Mouse (Mus musculus): Measurements from ENCODE around the gene C87436.

Gene C87436

GRCm38 (mm10) chr6:86509866-86510200, 71.7 kb downstream of the C87436 start:
- no peak for DNase-seq (ENCODE audit: low spot score in 2 of 2)

GRCm38 (mm10) chr6:86510979-86511378, 72.8 kb downstream of the C87436 start:
- no peak for DNase-seq (ENCODE audit: low spot score in 2 of 2)

DNA sequence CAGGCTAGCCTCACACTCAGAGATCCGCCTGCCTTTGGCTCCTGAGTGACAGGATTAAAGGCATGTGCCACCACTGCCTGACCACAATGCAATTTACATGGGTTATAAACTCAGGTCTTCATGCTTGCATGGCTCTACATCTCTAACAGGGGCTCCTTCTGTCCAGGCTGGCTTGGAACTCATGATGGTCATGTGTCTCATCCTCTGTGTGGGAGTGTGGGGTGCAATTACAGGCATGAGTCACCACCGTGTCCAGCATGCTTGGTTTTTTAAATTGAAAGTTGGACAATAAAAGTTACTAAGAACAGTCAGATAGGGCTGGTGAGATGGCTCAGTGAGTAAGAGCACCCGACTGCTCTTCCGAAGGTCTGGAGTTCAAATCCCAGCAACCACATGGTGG, 75.1 kb downstream of the C87436 start:
- no peak for DNase-seq (ENCODE audit: low spot score in 2 of 2)

DNA sequence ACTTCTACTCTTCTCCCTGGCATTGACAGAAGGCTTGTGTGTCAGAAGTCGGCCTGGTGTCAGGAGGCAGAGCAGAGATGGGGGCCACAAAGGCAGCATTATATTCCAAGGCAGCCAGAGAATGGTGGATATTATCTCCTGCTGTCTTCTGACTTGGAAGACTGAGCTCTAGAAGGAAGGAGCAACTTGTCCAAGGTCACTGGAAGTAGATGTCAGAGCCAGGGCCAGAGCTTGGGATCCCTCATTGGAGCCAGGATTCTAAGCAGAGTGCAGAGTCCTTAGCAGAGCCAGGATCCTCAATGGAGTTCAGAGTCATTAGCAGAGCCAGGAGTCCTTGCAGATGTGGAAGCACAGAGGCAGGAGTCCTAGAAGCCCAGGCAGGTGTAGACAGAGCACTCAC, 77.8 kb downstream of the C87436 start:
- DNase-seq (ENCODE audit: low spot score in 2 of 2): no peak

DNA sequence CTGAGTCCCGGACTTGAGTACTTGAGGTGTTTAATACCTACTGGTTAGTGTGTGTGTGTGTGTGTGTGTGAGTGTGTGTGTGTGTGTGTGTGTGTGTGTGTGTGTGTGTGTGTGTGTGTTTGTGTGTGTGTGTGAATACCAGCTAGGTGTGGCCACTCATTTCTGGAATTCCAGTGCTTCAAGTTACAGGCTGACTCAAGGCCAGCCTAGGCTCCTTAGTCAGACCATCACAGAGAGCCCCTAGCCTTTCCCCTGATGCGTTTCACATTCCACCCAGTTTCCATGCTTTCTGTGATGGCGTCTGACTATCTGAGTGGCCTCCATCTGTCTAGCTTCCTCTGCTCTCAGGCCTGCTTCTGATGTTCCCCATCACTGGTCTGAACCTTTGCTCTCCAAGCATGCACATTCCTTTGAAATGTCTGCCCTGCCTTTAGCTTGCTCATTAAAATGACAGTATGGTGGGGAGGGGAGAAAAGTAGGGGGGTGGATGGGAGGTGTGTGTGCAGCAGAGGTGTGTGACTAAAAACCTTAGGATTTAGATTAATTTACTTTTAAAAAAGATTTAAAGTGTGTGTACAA, 81.7 kb downstream of the C87436 start:
- no peak for DNase-seq (ENCODE audit: low spot score in 2 of 2)

DNA sequence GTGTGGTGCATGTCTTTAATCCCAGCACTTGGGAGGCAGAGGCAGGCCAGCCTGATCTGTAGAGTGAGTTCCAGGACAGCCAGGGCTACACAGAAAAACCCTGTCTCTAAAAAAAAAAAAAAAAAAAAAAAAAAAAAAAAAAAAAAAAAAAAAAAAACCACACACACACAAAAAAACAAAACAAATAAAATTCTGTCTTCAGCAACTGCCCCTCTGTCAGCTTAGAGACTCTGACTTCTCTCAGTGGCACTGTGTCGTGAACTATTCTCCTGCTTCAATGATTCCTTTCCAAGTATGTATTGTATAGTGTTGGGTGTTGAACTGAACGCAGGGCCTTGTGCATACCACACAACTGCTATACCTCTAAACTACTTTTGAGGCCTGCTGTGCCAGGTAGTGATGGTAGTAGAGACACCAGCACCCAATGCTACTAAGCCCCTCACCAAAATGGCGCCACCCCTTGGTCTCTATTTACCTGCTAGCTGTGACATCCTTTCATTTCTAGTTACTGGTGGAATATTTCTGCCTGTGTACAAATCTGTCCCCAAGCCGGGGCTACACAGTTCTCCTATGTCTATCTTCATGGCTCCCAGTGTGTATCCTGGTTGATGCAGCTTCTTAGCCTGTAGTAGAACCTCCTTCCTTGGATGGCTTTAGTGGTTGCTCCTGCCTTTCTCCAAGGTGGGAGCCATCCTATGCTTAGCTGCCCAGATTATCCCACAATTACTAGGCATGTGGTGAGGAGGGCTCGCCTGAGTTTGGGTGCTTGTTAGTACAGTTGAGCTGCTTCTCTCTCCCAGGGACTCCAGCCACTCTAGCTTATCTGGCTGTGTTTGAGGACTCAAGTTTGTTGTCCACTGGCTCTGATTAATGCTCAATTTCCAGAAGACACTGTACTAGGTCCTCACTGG, 84.1 kb downstream of the C87436 start:
- no peak for DNase-seq (ENCODE audit: low spot score in 2 of 2)

All from spleen, postnatal 10 days (tissue).